22 mouse cellular contexts compared by ENCODE assay signal in the genomic region with DNA sequence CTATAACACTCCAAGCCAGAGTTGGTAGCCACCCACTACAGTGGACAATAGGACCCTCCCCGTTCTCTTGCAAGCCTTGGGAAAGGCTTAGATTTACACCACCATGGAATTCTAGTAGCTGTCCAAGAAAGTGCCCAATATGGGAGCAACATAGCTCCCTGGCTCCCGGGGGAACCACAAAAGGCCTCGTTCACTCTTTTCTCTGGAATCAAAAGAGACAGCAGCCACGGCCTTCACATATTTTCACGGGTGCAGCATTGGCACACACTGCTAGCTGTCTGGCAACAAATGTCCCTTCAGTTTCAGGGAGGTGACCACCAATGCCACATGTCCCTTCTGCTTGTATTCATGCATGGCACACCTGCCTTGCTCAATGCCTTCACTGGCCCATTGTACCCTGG. TPM values are rescaled to one million over a fixed set of nuclear protein-coding genes. Genes with fewer than 3 reads are reported as not detected.
DNase-seq lines count a peak whose midpoint lies in the region; ATAC-seq and TF ChIP-seq lines count a peak whose summit lies in the region.
"Had no signal": no experiment of that assay in that cellular context is flagged by ENCODE, and none has a peak within 500 bp of the region (broad histone marks: within the 10 kb centered on the region; RNA-seq: fewer than 3 reads in every experiment).

No protein-coding gene starts in this region.

- no peak for DNase-seq in forebrain, embryonic 11.5 days (ENCODE audit: low spot score)
- DNase-seq in Muller cell, postnatal 12 days (ENCODE audit: inconsistent ontology term): peak; percentile 96
- peak; percentile 58 for DNase-seq in forebrain, postnatal 0 days
- no peak for DNase-seq in c-Kit-positive CD71-positive TER-119-positive erythroid progenitor cells, embryonic 14.5 days (ENCODE audit: low spot score)
- DNase-seq in left cerebral cortex, postnatal 14 days (ENCODE audit: low spot score in 2 of 2): no peak
- no peak for DNase-seq in cerebellum, adult 8-10 months
- DNase-seq: adrenal gland, postnatal 10 days; cerebellum, adult 2 months; embryo, embryonic 11 days; gastrocnemius, postnatal 10 days; heart, postnatal 10 days; kidney, adult 9 months; kidney, postnatal 4 days; layer of hippocampus, postnatal 36 days had no signal

- no peak for TF ChIP-seq CTCF in forebrain, postnatal 0 days (IDR thresholded peaks at IDR 0.05; ENCODE audit: low read depth)

- no peak overlapping the region for H3K4me3 ChIP-seq in forebrain, embryonic 13.5 days
- H3K4me3 ChIP-seq in forebrain, embryonic 11.5 days (ENCODE audit: low read depth, low read length): no peak overlapping the region
- no peak overlapping the region for H3K4me3 ChIP-seq in forebrain, postnatal 0 days (ENCODE audit: low read depth, low read length)
- no peak overlapping the region for H3K4me3 ChIP-seq in midbrain, embryonic 15.5 days
- H3K4me3 ChIP-seq: heart, embryonic 10.5 days; liver, embryonic 12.5 days; lung, embryonic 15.5 days had no signal

- H3K9me3 ChIP-seq in forebrain, embryonic 13.5 days (replicated peaks): no peaks in the 10 kb centered on the region
- no peaks in the 10 kb centered on the region for H3K9me3 ChIP-seq in forebrain, embryonic 11.5 days (ENCODE audit: control insufficient read depth, low read length)
- H3K9me3 ChIP-seq in forebrain, postnatal 0 days (ENCODE audit: low read length): no peaks in the 10 kb centered on the region
- H3K9me3 ChIP-seq in midbrain, embryonic 15.5 days: no peaks in the 10 kb centered on the region
- H3K9me3 ChIP-seq: heart, embryonic 10.5 days; lung, embryonic 15.5 days had no signal

- H3K27me3 ChIP-seq in forebrain, embryonic 13.5 days: no peaks in the 10 kb centered on the region
- H3K27me3 ChIP-seq in forebrain, embryonic 11.5 days (ENCODE audit: control insufficient read depth, insufficient read depth, low read length): no peaks in the 10 kb centered on the region
- no peaks in the 10 kb centered on the region for H3K27me3 ChIP-seq in forebrain, postnatal 0 days (ENCODE audit: insufficient read depth, low read length)
- H3K27me3 ChIP-seq in midbrain, embryonic 15.5 days (replicated peaks): no peaks in the 10 kb centered on the region
- H3K27me3 ChIP-seq: liver, embryonic 12.5 days; lung, embryonic 15.5 days had no signal

- H3K4me1 ChIP-seq in forebrain, embryonic 13.5 days: peaks cover 31% of the 10 kb centered on the region
- H3K4me1 ChIP-seq in forebrain, embryonic 11.5 days (replicated peaks; ENCODE audit: control insufficient read depth, insufficient read depth, low read length): 0 out of 2 replicates have a peak, but pooled peaks cover 2% of the 10 kb centered on the region
- peaks cover 14% of the 10 kb centered on the region; the same call in 1 of the 2 replicates for H3K4me1 ChIP-seq in forebrain, postnatal 0 days (ENCODE audit: insufficient read depth)
- H3K4me1 ChIP-seq in midbrain, embryonic 15.5 days: peaks cover 23% of the 10 kb centered on the region
- H3K4me1 ChIP-seq: heart, embryonic 10.5 days; liver, embryonic 12.5 days; lung, embryonic 15.5 days had no signal

- H3K27ac ChIP-seq in forebrain, embryonic 13.5 days: peak overlapping the region; percentile 52; the same call in 1 of the 2 replicates
- no peak overlapping the region for H3K27ac ChIP-seq in forebrain, embryonic 11.5 days (ENCODE audit: low read depth, low read length)
- no peak overlapping the region for H3K27ac ChIP-seq in forebrain, postnatal 0 days (ENCODE audit: low read depth, low read length)
- 0 out of 2 replicates have a peak overlapping the region, but pooled peaks have one; percentile 25 for H3K27ac ChIP-seq in midbrain, embryonic 15.5 days
- H3K27ac ChIP-seq: heart, embryonic 10.5 days; liver, embryonic 12.5 days; lung, embryonic 15.5 days; macrophage; stomach, postnatal 0 days had no signal

- H3K4me2 ChIP-seq in forebrain, embryonic 13.5 days: no peak overlapping the region
- H3K4me2 ChIP-seq in forebrain, embryonic 11.5 days (ENCODE audit: low read depth, low read length, severe bottlenecking): no peak overlapping the region
- H3K4me2 ChIP-seq in forebrain, postnatal 0 days (ENCODE audit: low read depth): no peak overlapping the region
- no peak overlapping the region; the same call in 1 of the 2 replicates for H3K4me2 ChIP-seq in midbrain, embryonic 15.5 days
- H3K4me2 ChIP-seq: liver, embryonic 12.5 days; lung, embryonic 15.5 days had no signal

- intact Hi-C loops in left cerebral cortex, postnatal 14 days (cut with DNase I): no loop called here

- peak; percentile 90 for ATAC-seq in forebrain, embryonic 13.5 days
- no peak for ATAC-seq in forebrain, embryonic 11.5 days (replicated peaks; ENCODE audit: low FRiP score)
- ATAC-seq in forebrain, postnatal 0 days: peak; percentile 79
- ATAC-seq in midbrain, embryonic 15.5 days (replicated peaks): peak; percentile 58; the same call in 1 of the 2 replicates
- ATAC-seq: liver, embryonic 12.5 days had no signal

- H3K9ac ChIP-seq in forebrain, embryonic 13.5 days: no peak overlapping the region
- H3K9ac ChIP-seq in forebrain, embryonic 11.5 days (ENCODE audit: low read length): no peak overlapping the region
- no peak overlapping the region for H3K9ac ChIP-seq in forebrain, postnatal 0 days
- no peak overlapping the region for H3K9ac ChIP-seq in midbrain, embryonic 15.5 days
- H3K9ac ChIP-seq: liver, embryonic 12.5 days; lung, embryonic 15.5 days had no signal

- 26% methylated on average over 5 of the region's 5 CpGs for WGBS in forebrain, embryonic 13.5 days
- 73% methylated on average over 5 of the region's 5 CpGs for WGBS in forebrain, embryonic 11.5 days
- 9% methylated on average over 5 of the region's 5 CpGs for WGBS in forebrain, postnatal 0 days
- 30% methylated on average over 5 of the region's 5 CpGs for WGBS in midbrain, embryonic 15.5 days

- H3K36me3 ChIP-seq in forebrain, embryonic 13.5 days (ENCODE audit: poor library complexity, severe bottlenecking): no peaks in the 10 kb centered on the region
- no peaks in the 10 kb centered on the region for H3K36me3 ChIP-seq in forebrain, embryonic 11.5 days (ENCODE audit: control insufficient read depth, insufficient read depth, low read length)
- no peaks in the 10 kb centered on the region for H3K36me3 ChIP-seq in forebrain, postnatal 0 days (ENCODE audit: insufficient read depth)
- H3K36me3 ChIP-seq in midbrain, embryonic 15.5 days (replicated peaks): no peaks in the 10 kb centered on the region
- H3K36me3 ChIP-seq: heart, embryonic 10.5 days; liver, embryonic 12.5 days; lung, embryonic 15.5 days had no signal

RNA-seq across cellular contexts. Expression of a gene that starts 38.6 kb away (rescaled TPM):
- 30.3 and 43.6 TPM in 2 replicates for polyA plus RNA-seq in forebrain, embryonic 13.5 days (2015; fragmentation: Nextera tagmentation; extraction: Ambion mirVana)
- polyA plus RNA-seq in forebrain, embryonic 11.5 days (2014; fragmentation: Nextera tagmentation; extraction: Ambion mirVana): 24.5 and 25.5 TPM in 2 replicates
- total RNA-seq in forebrain, postnatal 0 days (2014; rRNA removed): 47.9 and 84.0 TPM in 2 replicates
- polyA plus RNA-seq in forebrain, postnatal 0 days (2015; fragmentation: Nextera tagmentation; extraction: Ambion mirVana): 44.0 and 58.9 TPM in 2 replicates
- polyA plus RNA-seq in midbrain, embryonic 15.5 days (2015; fragmentation: Nextera tagmentation; extraction: Ambion mirVana): 58.8 and 63.9 TPM in 2 replicates
- 10 to 100 TPM; 23.8 to 28.8 TPM for total RNA-seq in left cerebral cortex, postnatal 14 days (2021)
- total RNA-seq: monocyte, adult 5-6 weeks had no signal
- polyA plus RNA-seq: macrophage had no signal

Comparison
In these comparisons a context has a peak if more than half of its experiments do, and no peak if none do; other contexts are left out.
1. H3K27ac ChIP-seq: peak in forebrain, embryonic 13.5 days (single experiment) and midbrain, embryonic 15.5 days (single experiment); none in forebrain, embryonic 11.5 days (single experiment) and forebrain, postnatal 0 days (single experiment).
2. DNase-seq: peak in Muller cell, postnatal 12 days (single experiment) and forebrain, postnatal 0 days (single experiment); none in forebrain, embryonic 11.5 days (single experiment), c-Kit-positive CD71-positive TER-119-positive erythroid progenitor cells, embryonic 14.5 days (single experiment), left cerebral cortex, postnatal 14 days (0 of 2) and cerebellum, adult 8-10 months (single experiment).